Mouse (Mus musculus): ENCODE results near the gene Ahcyl2.
A peak's percentile ranks its signal among the peaks of the same experiment; 100 is the strongest.
"Not testable (repeated sequence)": the region's sequence is repeated elsewhere in the genome, so short reads cannot be mapped to it uniquely, and the experiment has no call there.

The Ahcyl2 gene

GRCm38 (mm10) chr6:29815634-29816033 lies 47.8 kb downstream of the Ahcyl2 start:
- no peak for DNase-seq

- DNase-seq: not testable (repeated sequence)
These were observed 48.6 kb downstream of the Ahcyl2 start for GRCm38 (mm10) chr6:29816371-29816770.

GRCm38 (mm10) chr6:29819309-29819708 lies 51.5 kb downstream of the Ahcyl2 start:
- DNase-seq: peak; percentile 69

- peak in 1 of 2 experiments; percentile 34 for DNase-seq
These were observed 52.5 kb downstream of the Ahcyl2 start for GRCm38 (mm10) chr6:29820314-29820713.

- no peak for DNase-seq
These were observed 53.1 kb downstream of the Ahcyl2 start for GRCm38 (mm10) chr6:29820926-29821325.

GRCm38 (mm10) chr6:29821770-29822169 lies 54.0 kb downstream of the Ahcyl2 start:
- DNase-seq: no peak

GRCm38 (mm10) chr6:29825302-29825701 lies 57.5 kb downstream of the Ahcyl2 start:
- no peak for DNase-seq

GRCm38 (mm10) chr6:29827291-29828242 lies 59.8 kb downstream of the Ahcyl2 start:
- no peak for DNase-seq

- DNase-seq: peak in 1 of 2 experiments; percentile 73
These were observed 60.9 kb downstream of the Ahcyl2 start for GRCm38 (mm10) chr6:29828574-29829234.

GRCm38 (mm10) chr6:29832356-29832755 lies 64.5 kb downstream of the Ahcyl2 start:
- DNase-seq: peak in 1 of 2 experiments; percentile 54

- DNase-seq: peak; percentile 36 to 37
These were observed 65.3 kb downstream of the Ahcyl2 start for GRCm38 (mm10) chr6:29833117-29833516.

- DNase-seq: peak; percentile 63 to 65
These were observed 65.9 kb downstream of the Ahcyl2 start for GRCm38 (mm10) chr6:29833568-29834255.

- no peak for DNase-seq
These were observed 67.8 kb downstream of the Ahcyl2 start for GRCm38 (mm10) chr6:29835543-29836177.

GRCm38 (mm10) chr6:29837579-29837978 lies 69.8 kb downstream of the Ahcyl2 start:
- DNase-seq: no peak

GRCm38 (mm10) chr6:29838531-29838930 lies 70.7 kb downstream of the Ahcyl2 start:
- no peak for DNase-seq

GRCm38 (mm10) chr6:29840008-29840407 lies 72.2 kb downstream of the Ahcyl2 start:
- DNase-seq: no peak

GRCm38 (mm10) chr6:29841461-29841860 lies 73.7 kb downstream of the Ahcyl2 start:
- no peak for DNase-seq

GRCm38 (mm10) chr6:29847643-29848166 lies 79.9 kb downstream of the Ahcyl2 start:
- peak; percentile 26 to 70 for DNase-seq

- peak; percentile 67 to 85 for DNase-seq
These were observed 81.0 kb downstream of the Ahcyl2 start for GRCm38 (mm10) chr6:29848808-29849207.

GRCm38 (mm10) chr6:29850096-29850495 lies 82.3 kb downstream of the Ahcyl2 start:
- peak in 1 of 2 experiments; percentile 48 for DNase-seq

GRCm38 (mm10) chr6:29850747-29851146 lies 82.9 kb downstream of the Ahcyl2 start:
- DNase-seq: no peak

- peak in 1 of 2 experiments; percentile 51 for DNase-seq
These were observed 84.1 kb downstream of the Ahcyl2 start for GRCm38 (mm10) chr6:29851873-29852272.

Measured in kidney, postnatal 36 days (tissue).